Mouse (Mus musculus): ENCODE results near the gene Nrp2. TPM values are rescaled to one million over a fixed set of nuclear protein-coding genes. Genes with fewer than 3 reads are reported as not detected.

Gene Nrp2
- polyA plus RNA-seq, 1 experiment from 2014 or later = 1.7 TPM

- no peak for DNase-seq (ENCODE audit: low spot score)
Observed at GRCm38 (mm10) chr1:62850990-62851940, 148.2 kb downstream of the Nrp2 start.

GRCm38 (mm10) chr1:62853362-62853761, 150.3 kb downstream of the Nrp2 start:
- no peak for DNase-seq (ENCODE audit: low spot score)

GRCm38 (mm10) chr1:62853996-62854395, 150.9 kb downstream of the Nrp2 start:
- no peak for DNase-seq (ENCODE audit: low spot score)

GRCm38 (mm10) chr1:62859098-62859497, 156.0 kb downstream of the Nrp2 start:
- no peak for DNase-seq (ENCODE audit: low spot score)

GRCm38 (mm10) chr1:62859556-62860300, 156.6 kb downstream of the Nrp2 start:
- DNase-seq (ENCODE audit: low spot score) = no peak

- no peak for DNase-seq (ENCODE audit: low spot score)
Observed at GRCm38 (mm10) chr1:62860327-62860726, 157.2 kb downstream of the Nrp2 start.

- no peak for DNase-seq (ENCODE audit: low spot score)
Observed at GRCm38 (mm10) chr1:62860788-62861187, 157.7 kb downstream of the Nrp2 start.

Measured in thymus, postnatal 0 days (tissue).